Mouse (Mus musculus) lung, adult 2 months (tissue): ENCODE results near the gene Kalrn.

Experiments
- CTCF ChIP-seq: fragments of 200-500 bp; IDR thresholded peaks from 2 replicates; pipeline ENCODE4 v1.5.1; 2011; ENCODE audit warnings: mild to moderate bottlenecking, low read length, control low read depth; ENCODE audit not compliant: insufficient read depth
- POLR2A ChIP-seq: fragments of 200-500 bp; IDR thresholded peaks from 2 replicates; pipeline ENCODE4 v1.6.1; 2011; ENCODE audit warnings: low read depth, mild to moderate bottlenecking, control low read depth, low read length, borderline replicate concordance; ENCODE audit errors: extremely low read depth

DNA sequence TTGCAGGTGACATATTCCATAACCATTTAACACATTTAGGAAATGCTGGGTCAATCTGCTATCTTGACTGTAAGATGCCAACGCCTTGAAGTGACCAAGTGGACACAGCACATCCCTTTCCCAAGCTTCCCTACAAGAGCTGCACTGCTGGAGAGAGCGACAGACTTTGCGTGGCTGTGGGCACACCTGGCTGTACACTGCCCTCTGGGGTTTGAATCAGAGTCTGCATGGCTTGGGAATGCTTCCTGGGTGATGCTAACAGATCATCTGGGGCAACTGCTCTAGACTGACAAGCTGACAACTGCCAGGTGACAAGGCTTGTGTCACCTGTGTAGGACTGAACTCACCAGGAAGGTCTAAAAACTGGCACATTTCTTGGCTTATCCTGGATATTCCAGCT, 388.6 kb downstream of the Kalrn start:
- TF ChIP-seq CTCF (peak; percentile 32; the same call in 1 of the 2 replicates), POLR2A (no peak)
